Mouse (Mus musculus): ENCODE measurements at regions not wholly inside any gene's neighbourhood (a gene's known extent, or its start where the extent isn't known, plus 50 kb on each side); places are given as distances from the start of the nearest gene placed in this dataset.

GRCm38 (mm10) chr2:72813282-72813974 lies 166.8 kb downstream of the Sp3 start:
- TF ChIP-seq CTCF (IDR thresholded peaks at IDR 0.05) (no peak), EP300 (IDR thresholded peaks at IDR 0.05) (no peak)
